Mouse (Mus musculus) cerebellum, postnatal 25 days (tissue): ENCODE measurements around the gene Ryr1.
"Not testable (repeated sequence)": the region's sequence is repeated elsewhere in the genome, so short reads cannot be mapped to it uniquely, and the experiment has no call there.

Experiments used
- DNase-seq, 2 experiments: peaks; one replicate each; pipeline ENCODE4 v3.0.0; 2021; ENCODE audit warnings: mixed read lengths in 2 of 2

Gene Ryr1

GRCm38 (mm10) chr7:29144006-29144405 lies 19.0 kb upstream of the Ryr1 start:
- no peak for DNase-seq

- DNase-seq, result no peak
These were observed 16.4 kb upstream of the Ryr1 start for GRCm38 (mm10) chr7:29141416-29141815.

DNA sequence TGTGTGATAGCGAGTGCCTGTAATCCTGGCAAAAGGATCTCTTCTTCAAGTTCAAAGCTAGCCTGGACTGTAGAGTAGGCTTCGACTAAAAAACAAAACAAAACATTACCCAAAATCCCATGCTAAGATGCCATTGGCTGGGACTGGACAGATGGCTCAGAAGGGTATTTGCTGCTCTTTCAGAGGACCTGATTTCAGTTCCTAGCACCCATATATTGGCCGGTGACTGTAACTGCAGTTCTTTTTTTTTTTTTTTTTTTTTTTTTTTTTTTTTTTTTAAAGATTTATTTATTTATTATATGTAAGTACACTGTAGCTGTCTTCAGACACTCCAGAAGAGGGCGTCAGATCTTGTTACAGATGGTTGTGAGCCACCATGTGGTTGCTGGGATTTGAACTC lies 14.3 kb upstream of the Ryr1 start:
- not testable (repeated sequence) for DNase-seq

DNA sequence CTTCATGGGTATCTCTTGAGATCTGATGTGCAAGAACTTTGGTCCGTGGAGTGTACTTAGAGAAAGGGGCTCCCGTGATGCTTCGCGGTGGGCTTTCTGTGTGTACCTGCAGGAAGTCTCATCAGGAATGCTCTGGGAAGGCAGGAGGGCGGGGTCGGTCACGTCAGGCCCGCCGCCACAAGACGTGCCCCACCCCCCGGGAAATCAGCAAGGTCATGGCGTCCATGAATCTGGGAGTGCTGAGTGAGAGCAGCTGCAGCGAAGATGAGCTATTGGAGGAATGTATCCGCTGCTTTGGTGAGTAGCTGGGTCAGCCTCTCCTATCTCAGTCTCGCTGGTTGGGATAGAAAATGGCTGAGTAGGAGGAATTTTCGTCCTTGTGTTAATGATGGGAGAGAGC lies 12.4 kb upstream of the Ryr1 start:
- DNase-seq, result no peak

DNA sequence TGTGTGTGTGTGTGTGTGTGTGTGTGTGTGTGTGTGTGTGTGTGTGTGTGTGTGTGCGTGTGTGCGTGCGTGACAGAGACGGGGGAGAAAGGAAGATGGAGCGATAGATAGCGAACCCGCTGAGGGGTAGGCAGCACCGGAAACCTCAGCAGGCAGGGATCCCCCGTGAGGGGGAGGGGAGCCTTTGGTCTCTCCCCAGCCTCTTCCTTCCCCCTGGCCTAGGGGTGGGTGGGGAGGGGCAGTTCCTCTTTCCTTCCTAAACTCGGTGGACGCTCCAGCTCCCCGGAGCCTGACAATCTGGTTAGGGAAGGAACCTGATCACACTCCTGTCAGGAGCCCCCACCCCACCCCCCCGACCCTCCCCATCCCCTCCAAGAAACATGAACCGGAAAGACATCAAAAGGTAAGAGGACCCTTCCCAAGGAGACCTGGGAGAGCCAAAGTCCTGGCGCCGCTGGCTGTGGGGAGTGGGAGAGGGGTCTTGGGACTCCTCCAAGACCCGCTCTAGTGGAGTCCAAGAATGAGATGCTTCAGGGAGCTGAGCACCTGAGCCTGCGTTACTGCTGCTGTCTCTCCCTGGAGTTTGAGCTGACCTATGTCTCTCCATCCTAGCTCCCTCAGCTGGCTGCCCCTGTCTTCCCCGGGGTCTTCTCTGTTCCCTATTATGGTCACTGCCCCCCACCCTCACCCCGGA lies 9.9 kb upstream of the Ryr1 start, which contains the start of gene Rasgrp4:
Gene Rasgrp4 (plus strand): TSS at position 159 of the 694 bp plus-strand sequence.
- no peak for DNase-seq

DNA sequence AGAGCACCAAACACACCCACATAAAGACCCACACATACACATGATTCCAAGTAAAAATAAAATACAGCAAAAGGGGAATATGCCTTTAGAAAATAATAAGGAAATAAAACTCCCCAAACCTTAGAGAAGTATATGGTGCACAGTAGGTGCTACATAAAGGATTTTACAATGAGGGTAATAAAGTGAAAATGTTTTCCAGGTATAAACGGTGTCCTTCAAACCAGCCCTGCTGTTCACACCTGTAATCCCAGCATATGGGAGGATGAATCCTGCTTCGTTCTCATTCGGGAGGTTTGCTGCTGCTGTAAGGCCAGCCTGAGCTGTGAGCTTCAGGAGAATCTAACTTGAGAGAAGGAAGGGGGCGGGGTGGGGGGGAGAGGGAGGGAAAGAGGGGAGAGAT lies 9.3 kb upstream of the Ryr1 start:
- DNase-seq, result no peak

GRCm38 (mm10) chr7:29128725-29129124 lies 3.7 kb upstream of the Ryr1 start:
- no peak for DNase-seq

- peak; percentile 43 to 54 for DNase-seq
These were observed 1.4 kb upstream of the Ryr1 start for GRCm38 (mm10) chr7:29126173-29126915.

GRCm38 (mm10) chr7:29123531-29124358 lies 1.2 kb downstream of the Ryr1 start:
- DNase-seq, result no peak

DNA sequence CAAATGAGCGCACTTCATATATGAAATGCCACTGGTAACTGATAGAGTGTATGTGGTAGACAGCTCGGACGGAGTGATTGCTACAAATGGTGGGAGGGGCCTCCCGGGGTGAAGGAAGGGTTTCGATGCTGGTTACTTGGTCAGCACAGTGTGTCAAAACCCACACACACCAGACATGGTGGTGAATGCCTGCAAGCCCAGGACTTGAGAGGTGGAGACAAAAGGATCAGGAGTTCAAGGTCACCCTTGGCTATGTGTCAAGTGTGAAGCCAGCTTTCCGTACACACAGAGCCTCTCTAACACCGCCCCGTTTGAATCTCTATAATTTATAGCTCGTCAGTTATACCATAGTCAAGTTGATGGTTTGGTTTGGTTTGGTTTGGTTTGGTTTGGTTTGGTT lies 2.2 kb downstream of the Ryr1 start:
- DNase-seq, result no peak

DNA sequence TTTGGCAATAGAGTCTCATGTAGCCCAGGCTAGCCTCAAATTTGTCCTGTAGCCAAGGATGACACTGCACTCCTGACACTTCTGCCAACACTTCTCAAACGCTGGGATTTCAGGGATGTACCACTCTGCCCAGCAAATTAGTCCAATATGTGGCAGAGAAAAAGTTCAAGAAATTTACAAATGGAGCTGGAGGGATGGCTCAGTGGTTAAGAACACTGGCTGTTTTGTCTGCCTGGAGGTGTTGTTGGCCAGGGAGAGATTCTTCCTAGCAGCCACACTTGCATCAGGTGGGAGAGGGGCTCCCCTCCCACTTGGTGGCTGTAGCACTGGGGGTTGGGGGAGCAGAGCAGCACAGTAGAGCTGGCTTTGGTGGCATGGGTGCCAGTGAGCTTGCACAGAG lies 5.5 kb downstream of the Ryr1 start:
- no peak for DNase-seq

GRCm38 (mm10) chr7:29118142-29118851 lies 6.7 kb downstream of the Ryr1 start:
- no peak for DNase-seq

- DNase-seq, result peak; percentile 18 to 46
These were observed 15.7 kb downstream of the Ryr1 start for GRCm38 (mm10) chr7:29108992-29109955.

- no peak for DNase-seq
These were observed 23.5 kb downstream of the Ryr1 start for GRCm38 (mm10) chr7:29101286-29102017.

DNA sequence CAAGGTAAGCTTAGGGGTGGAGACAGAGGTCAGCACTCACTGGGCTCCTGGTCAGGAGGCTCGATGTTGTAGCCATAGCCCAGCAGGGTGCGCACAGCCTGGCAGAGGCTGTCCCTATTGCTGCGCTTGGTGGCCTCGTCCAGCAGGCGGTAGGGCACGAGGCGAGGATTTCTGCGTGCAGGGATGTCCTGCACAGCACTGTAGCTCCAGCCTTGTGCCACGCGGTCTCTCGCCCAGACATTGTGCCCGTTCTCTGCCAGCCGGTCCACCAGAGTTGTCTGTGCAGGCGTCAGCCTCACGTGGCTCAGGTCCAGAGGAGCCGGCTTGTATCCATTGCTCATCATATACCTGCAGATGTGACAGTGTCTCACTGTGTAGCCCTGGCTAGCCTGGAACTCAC lies 27.8 kb downstream of the Ryr1 start:
- DNase-seq, result no peak

DNA sequence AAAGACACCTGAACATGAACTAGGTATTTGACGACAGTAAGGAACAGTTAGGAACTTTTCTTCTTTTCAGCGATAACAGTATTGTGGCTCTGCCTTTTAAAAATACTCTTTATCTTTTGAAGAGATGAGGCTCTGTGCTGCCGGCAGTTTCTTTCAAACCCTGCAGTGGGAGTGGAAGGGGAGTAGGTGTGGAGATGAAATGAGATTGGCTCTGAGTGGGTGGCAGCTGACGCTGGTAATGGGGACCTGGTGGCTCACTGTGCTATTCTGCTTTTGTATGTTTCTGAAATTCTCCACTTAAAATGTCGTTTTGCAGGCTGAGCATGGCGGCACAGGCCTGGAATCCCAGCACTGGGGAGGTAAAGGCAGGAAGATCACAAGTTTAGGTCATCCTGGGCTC lies 36.2 kb downstream of the Ryr1 start:
- DNase-seq, result no peak

- DNase-seq, result no peak
These were observed 38.1 kb downstream of the Ryr1 start for GRCm38 (mm10) chr7:29086902-29087301.

- no peak for DNase-seq
These were observed 39.0 kb downstream of the Ryr1 start for GRCm38 (mm10) chr7:29085981-29086380.

- DNase-seq, result no peak
These were observed 40.6 kb downstream of the Ryr1 start for GRCm38 (mm10) chr7:29084411-29084810.

DNA sequence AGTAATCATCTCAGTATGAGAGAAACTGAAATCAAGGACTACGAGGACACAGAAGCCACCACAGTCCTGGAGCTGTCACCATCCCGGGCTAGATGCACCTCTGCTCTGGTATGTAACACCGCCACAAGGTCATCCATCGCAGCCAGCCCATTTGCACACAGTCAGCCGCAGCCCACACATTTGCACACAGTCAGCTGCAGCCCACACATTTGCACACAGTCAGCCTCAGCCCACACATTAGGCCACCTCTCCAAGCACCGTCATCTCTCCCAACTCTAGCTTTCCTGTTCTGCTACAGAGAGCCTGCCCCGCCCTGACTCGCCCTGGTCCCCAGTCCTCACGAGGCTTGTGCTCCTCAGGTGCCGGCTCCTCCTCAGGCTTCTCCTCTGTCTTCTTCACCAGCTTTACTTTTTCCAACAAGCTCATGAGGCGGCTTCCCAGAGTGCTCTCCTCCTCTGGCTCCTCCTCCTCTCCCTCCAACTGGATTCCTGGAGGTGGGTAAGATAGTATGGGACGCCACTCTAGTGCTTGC lies 45.5 kb downstream of the Ryr1 start:
- DNase-seq, result no peak

GRCm38 (mm10) chr7:29076977-29077376 lies 48.0 kb downstream of the Ryr1 start:
- DNase-seq, result no peak
